Mouse (Mus musculus) erythroblast, embryonic 14.5 days (primary cell): ENCODE results near the gene Zfp467. TPM values are rescaled to one million over a fixed set of nuclear protein-coding genes. Genes with fewer than 3 reads are reported as not detected.

Experiments
- H3K27me3 ChIP-seq: 2 replicates; pipeline ENCODE4 v1.6.1; 2012; ENCODE audit warnings: inconsistent platforms; ENCODE audit not compliant: control insufficient read depth
- H3K36me3 ChIP-seq: 2 replicates; pipeline ENCODE4 v1.6.1; 2012; ENCODE audit warnings: mild to moderate bottlenecking, inconsistent platforms; ENCODE audit not compliant: control insufficient read depth
- H3K4me1 ChIP-seq: 2 replicates; pipeline ENCODE4 v1.6.1; 2012; ENCODE audit warnings: inconsistent platforms; ENCODE audit not compliant: control insufficient read depth
- H3K4me3 ChIP-seq: replicated peaks from 2 replicates; pipeline ENCODE3; 2012; ENCODE audit warnings: moderate library complexity, mild to moderate bottlenecking, inconsistent platforms
- H3K9me3 ChIP-seq: 2 replicates; pipeline ENCODE4 v1.6.1; 2012; ENCODE audit warnings: low read length, inconsistent platforms, mixed read lengths; ENCODE audit not compliant: control insufficient read depth
- GATA1 ChIP-seq: IDR thresholded peaks from 2 replicates; pipeline ENCODE4 v1.6.1; 2012; ENCODE audit warnings: low read length, inconsistent platforms, mixed read lengths
- TAL1 ChIP-seq: IDR thresholded peaks from 3 replicates; pipeline ENCODE4 v1.6.1; 2012; ENCODE audit warnings: low read length, inconsistent platforms, mixed read lengths
- polyA plus RNA-seq: library from polyadenylated mRNA; stranded (reverse); fragments of >175 nt; gene quantifications from 2 replicates; pipeline ENCODE4 v1.2.3, GENCODE M21; 2012

Zfp467 gene
- polyA plus RNA-seq, 1 experiment = 0.07 TPM

DNA sequence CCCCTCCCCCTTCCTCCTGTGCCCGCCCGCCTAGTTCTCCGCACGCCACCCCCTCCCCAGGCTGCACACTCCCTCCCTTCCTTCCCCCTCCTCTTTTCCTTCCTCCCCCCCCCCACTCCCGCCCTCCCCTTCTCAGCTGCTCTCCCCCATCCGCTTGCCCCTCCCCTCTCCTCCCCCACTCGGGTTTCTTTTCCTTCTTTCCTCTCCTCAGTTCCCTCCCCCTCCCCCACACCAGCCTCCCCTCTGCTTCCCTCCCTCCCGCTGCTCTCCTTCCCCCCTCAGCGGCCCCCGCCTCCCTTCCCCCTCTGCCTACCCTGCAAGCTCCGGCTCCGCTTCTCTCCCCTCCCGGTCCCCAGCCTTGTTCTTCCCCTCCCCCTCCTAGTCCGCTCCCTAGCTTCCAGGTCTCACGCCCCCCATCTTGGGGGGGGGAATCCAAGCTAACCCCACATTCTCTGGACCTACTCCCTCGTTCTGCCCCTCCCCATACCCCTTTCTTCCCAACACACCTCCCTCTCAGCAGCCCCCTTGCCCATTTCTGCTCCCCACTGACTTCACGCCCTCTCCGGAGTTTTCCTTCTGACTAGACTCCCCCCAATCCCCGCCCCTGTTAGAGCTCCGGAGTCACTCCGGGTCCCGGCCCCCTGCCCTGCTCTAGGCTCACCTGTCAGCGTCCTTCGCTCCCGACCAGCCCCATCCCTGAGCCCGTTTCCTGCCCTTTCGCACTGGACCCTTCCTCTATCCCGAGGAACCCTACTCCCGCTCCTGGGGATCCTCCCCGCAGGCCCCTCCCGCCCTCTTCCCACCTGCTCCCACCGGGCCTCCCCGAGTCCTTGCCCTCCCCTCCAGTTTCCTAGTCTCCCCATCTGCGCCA is 1.1 kb downstream of the Zfp467 start:
- Histone ChIP-seq H3K9me3 (peaks cover 2% of the 10 kb centered on the region; the same call in 1 of the 2 replicates), H3K4me3 (peak overlapping the region; percentile 53), H3K4me1 (peaks cover 10% of the 10 kb centered on the region), H3K36me3 (peaks cover 2% of the 10 kb centered on the region; the same call in 1 of the 2 replicates), H3K27me3 (peaks cover 37% of the 10 kb centered on the region)
- TF ChIP-seq TAL1 (no peak), GATA1 (no peak)

DNA sequence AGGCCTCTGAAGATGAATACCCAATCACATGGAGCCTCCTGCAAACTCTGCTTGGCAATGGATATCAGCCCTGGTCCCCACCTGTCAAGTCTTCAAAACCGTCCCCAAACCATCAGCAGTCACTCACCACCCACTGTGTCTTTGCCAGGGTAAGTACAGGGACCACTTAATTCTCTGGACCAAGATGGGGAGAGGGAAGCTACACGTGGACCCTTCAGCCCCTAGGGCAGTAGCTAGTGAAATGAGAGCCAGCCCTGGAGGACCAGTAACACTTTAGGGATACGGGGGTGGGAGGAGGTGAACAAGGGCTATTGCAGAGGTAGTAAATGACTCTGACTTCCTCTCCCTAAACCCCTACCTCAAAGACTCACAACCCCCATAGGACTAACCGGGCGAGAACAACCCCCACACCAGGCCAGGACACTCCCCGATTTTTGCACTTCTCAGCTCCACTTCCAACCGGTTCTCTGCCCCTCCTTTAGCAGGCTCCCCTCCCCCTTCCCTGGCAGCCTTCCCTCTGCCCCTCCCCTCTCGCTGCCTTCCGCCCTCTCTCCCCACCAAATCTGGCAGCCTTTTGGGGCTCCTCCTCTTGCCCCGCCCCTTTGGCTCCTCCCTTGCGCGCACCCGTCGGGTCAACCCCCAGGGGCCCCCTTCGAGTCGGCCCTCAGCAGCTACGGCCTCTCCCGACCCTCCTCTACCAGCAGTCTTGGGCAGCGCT is 1.9 kb downstream of the Zfp467 start:
- Histone ChIP-seq H3K4me3 (peak overlapping the region; percentile 36), H3K9me3 (peaks cover 6% of the 10 kb centered on the region), H3K27me3 (peaks cover 42% of the 10 kb centered on the region), H3K4me1 (peaks cover 10% of the 10 kb centered on the region), H3K36me3 (peaks cover 5% of the 10 kb centered on the region; the same call in 1 of the 2 replicates)
- TF ChIP-seq TAL1 (no peak), GATA1 (no peak)

DNA sequence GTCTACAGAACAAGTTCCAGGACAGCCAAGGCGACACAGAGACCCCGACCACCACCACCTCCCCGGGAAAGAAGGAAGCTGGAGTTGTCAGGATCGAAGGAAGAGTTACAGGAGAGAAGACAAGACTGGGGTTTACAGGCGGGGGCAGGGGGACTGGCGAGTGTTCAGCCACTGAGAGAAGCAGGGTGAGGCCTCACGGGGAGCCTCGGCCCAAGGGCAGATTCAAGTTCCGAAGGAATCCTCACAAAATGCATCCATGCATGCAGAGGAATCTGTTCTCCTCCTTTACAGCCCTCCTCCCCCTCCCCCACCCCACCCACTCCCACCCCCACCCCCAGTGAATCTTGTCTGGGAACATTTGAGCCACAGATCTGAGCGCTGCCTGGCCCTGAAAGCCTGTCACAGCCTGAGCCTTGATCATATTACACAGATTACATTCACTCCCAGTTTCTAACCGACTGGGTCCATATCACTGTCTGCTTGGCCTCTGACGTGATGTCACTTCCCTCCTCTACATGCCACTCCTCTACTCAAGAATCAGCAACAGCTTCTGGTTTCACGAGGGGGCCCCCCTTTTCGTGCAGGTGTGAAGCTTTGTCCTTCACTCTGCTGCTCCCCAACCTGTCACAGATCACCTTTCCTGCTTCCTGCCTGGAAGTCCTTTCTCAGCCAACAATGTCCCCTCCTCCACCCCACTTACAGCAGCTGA is 5.2 kb downstream of the Zfp467 start:
- H3K4me1 ChIP-seq = peaks cover 8% of the 10 kb centered on the region
- peaks cover 12% of the 10 kb centered on the region for H3K9me3 ChIP-seq
- peaks cover 8% of the 10 kb centered on the region; the same call in 1 of the 2 replicates for H3K36me3 ChIP-seq
- H3K27me3 ChIP-seq = peaks cover 29% of the 10 kb centered on the region
- TF ChIP-seq GATA1 (no peak), TAL1 (no peak)
- H3K4me3 ChIP-seq = no peak overlapping the region

DNA sequence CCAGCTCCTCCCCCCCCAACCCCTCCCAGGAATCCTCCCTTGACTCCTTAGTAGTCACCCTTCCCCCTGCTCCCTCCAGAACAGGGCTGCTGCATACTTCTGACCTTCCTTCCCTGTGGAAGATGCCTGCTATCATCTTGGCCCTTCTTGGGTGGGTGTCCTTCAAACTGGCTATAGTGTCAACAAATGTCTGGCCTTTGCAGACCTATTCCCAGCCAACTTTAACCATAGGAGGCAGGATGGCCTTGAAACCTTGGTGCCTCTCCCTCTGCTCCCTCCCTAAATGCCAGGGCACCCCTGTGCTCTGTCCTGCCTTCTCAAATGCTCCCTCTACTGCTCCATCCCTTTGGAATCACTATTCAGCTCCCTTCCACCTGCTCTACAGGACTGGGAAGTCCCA is 6.0 kb downstream of the Zfp467 start:
- no peak for TF ChIP-seq TAL1
- no peak for TF ChIP-seq GATA1
- Histone ChIP-seq H3K4me1 (peaks cover 5% of the 10 kb centered on the region; the same call in 1 of the 2 replicates), H3K27me3 (peaks cover 21% of the 10 kb centered on the region), H3K9me3 (peaks cover 12% of the 10 kb centered on the region), H3K36me3 (peaks cover 8% of the 10 kb centered on the region; the same call in 1 of the 2 replicates), H3K4me3 (no peak overlapping the region)

DNA sequence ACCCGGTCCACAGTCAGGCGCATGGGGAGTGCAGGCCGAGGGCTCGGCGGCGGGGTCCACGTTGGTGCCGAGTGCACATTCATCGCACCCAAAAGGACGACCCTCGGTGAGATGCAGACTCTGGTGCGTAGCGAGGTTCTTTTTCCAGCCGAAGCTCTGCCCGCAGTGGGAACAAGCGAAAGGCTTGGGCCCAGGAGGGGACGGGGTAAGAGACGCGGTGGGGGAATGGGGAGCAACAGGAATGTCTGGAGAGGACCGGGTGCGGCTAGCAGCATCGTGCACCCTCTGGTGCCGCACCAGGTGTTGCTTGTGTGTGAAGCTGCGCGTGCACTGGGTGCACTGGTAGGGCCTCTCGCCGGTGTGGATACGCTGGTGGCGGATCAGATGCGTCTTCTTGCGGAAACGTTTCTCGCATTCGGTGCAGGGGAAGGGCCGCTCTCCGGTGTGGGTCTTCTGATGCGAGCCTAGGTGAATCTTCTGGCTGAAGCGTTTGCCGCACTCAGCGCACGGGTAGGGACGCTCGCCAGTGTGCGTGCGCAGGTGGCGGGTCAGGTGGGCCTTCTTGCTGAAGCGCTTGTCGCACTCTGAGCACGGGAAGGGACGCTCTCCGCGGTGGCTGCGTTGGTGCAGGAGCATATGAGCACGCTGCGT is 7.0 kb downstream of the Zfp467 start:
- TF ChIP-seq GATA1 (no peak), TAL1 (no peak)
- H3K4me3 ChIP-seq = no peak overlapping the region
- H3K36me3 ChIP-seq = peaks cover 8% of the 10 kb centered on the region; the same call in 1 of the 2 replicates
- H3K27me3 ChIP-seq = peaks cover 12% of the 10 kb centered on the region; the same call in 1 of the 2 replicates
- peaks cover 12% of the 10 kb centered on the region for H3K9me3 ChIP-seq
- no peaks in the 10 kb centered on the region for H3K4me1 ChIP-seq

DNA sequence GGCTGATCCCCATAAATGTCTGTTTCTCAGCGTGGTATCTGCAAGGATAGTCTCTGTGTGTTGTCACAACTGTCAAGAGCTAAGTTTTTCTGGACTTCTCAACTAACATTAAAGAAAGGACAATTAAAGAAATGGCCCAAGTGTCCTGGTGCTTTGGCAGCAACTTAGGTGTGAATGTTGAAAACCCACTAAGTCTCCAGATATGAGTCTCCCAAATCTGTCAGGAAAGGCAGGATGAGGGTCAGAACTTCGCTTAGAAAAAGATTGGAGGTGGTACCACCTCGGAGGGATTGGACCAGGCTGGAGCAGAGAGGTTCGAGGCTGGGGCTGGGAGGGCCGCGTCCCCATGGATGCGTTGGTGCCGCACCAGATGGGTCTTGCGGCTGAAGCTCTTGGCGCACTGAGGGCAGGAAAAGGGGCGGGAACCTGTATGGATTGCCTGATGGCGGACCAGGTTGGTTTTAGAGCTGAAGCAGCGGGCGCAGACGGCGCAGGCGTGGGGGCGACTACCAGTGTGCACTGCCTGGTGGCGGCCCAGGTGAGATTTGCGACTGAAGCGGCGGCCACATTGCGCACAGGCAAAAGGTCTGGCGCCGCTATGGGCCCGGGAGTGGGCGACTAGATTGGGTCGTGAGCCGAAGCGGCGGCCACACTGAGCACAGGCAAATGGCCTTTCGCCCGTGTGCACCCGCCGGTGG is 7.8 kb downstream of the Zfp467 start:
- TF ChIP-seq GATA1 (no peak), TAL1 (no peak)
- H3K4me1 ChIP-seq = no peaks in the 10 kb centered on the region
- H3K36me3 ChIP-seq = peaks cover 8% of the 10 kb centered on the region; the same call in 1 of the 2 replicates

DNA sequence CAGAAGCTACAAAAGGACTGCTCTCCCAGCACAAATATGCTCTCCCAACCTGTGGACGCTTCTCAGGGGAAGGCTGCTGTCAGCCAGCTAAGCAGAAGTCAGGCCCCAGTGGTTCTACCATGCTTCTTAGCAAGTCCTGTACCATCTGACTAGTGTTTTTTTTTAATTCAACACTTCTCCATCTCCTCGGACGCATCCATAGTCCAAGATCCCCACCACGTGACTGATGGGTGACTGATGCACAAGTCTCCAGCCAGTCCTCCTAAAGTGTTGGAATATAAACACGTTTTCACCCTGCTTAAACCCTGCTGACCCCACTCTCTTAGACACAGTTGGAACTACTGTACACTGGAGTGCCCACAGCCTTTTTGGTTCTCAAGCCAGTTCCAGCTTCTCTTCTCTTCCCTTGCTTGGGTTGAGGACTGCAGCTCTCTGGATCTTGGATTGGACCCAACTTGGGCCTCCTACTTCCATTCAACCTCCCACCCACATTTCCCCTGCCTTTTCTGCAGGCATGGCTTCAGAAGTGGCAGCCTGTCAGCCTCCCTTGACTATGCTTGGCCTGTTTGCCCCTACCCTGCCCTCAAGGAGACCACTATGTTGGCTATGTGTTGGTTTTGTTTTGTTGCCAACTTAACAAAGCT is 9.8 kb downstream of the Zfp467 start:
- TF ChIP-seq TAL1 (no peak), GATA1 (no peak)
- H3K27me3 ChIP-seq = peaks cover 12% of the 10 kb centered on the region; the same call in 1 of the 2 replicates
- H3K9me3 ChIP-seq = peaks cover 10% of the 10 kb centered on the region
- H3K36me3 ChIP-seq = peaks cover 6% of the 10 kb centered on the region; the same call in 1 of the 2 replicates
- H3K4me3 ChIP-seq = no peak overlapping the region
- no peaks in the 10 kb centered on the region for H3K4me1 ChIP-seq

More for the DNA sequence above, 7.8 kb downstream of the Zfp467 start:
- Histone ChIP-seq H3K27me3 (peaks cover 12% of the 10 kb centered on the region; the same call in 1 of the 2 replicates), H3K9me3 (peaks cover 12% of the 10 kb centered on the region), H3K4me3 (no peak overlapping the region)
